Mouse (Mus musculus) embryonic fibroblast, embryonic 13.5 days (primary cell): Measurements from ENCODE around the gene Tlcd1.

Source experiments
- CTCF ChIP-seq: IDR thresholded peaks from 2 replicates; pipeline ENCODE4 v1.5.1; 2011; ENCODE audit warnings: mild to moderate bottlenecking, control low read depth, low read length, moderate library complexity, borderline replicate concordance; ENCODE audit not compliant: insufficient read depth
- POLR2A ChIP-seq: IDR thresholded peaks from 2 replicates; pipeline ENCODE4 v1.6.1; 2011; ENCODE audit warnings: low read depth, mild to moderate bottlenecking, control low read depth, low read length, moderate library complexity

DNA sequence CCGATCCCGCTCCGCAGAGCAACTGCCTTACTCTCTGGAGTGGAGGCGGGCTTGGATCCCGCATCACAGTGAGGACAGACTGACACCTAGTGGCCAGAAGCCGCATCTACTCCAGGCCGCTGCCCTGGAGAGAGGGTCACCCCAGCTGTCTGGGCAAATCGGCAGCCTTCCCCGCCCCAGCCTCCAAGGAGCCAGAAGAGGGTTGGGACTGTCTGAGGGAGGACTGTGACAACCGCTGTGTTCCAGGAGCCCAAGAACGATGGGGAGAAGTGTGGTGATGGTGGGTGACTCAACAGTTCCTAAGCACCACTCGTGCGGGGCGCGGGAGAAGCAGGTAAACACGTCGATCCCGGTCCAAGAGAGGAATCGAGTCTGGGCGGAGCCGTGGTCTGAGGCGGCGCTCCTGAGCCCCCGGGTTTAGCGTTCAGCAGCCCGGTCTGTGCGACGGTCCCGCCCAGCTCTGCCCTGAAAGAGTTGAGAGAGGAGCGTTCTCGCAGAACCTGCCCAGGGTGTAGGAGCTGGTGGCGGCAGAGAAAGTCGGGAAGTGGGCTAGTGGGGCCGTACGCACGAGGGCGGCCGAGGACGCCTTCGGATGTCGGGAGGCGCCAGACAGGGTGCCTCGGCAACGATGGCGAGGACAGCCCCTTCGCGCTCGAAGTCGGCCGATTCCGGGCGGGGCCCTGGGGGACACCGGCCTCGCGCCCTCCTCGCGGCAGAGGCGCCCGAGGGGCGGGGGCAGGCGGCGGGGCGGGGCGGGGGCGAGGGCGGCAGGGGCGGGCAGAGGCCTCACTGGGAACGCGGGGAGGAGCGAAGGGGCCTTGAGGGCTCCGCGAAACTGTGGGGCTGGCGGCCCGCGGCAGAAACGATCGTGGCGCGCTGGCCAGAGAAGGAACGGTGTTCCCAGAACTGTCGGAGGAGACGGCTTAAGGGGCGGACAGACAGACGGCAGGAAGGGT, 1.7 kb downstream of the Tlcd1 start:
- TF ChIP-seq CTCF (peak; percentile 88), POLR2A (peak; percentile 72)
